Mouse (Mus musculus): Measurements from ENCODE around the gene Med28. TPM values are rescaled to one million over a fixed set of nuclear protein-coding genes. Genes with fewer than 3 reads are reported as not detected.
A peak's percentile ranks its signal among the peaks of the same experiment; 100 is the strongest.

Gene Med28
- total RNA-seq, 4 experiments from 2014 or later: 88.0 to 105 (median 102) TPM

DNA sequence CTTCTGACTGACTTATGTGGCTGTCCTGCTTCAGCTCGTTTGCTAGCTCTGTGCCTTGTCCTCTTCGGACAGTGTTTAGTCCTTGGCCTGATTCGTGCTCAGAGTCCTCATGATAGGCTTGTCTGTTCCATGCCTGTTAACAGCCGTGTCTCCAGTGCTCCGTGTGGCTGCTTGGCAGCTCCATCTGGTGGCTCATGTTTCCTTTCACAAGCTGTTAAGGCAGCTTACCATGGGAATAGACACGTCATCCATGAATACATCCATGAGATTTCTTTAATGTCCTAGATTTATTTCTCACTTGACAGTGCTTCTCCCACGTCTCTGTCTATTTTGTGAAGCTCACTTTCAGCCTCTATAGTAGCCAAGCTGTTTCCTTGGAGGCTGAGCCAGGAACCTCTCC lies 10.0 kb upstream of the Med28 start:
- DNase-seq (ENCODE audit: low spot score in 2 of 2): peak; percentile 30 to 31

DNA sequence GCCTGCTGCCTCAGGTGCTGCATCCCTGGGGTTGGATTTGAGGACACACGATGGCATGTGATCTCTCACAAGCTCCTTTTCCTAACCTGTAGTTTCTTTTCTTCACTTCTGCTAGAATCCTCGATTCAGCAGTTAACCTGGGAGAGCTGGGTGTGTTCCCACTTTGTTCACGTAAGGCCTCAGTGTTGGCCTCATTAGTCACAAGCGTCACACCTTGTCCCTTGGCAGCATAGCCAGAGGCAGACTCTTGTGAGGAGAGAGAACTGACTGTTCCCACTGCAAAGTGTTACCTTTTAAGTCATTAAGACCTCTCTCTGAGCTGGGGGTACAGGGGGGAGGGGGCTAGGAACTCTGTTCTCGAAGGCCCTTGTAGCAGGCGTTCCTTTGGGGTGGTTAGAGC lies 7.1 kb upstream of the Med28 start:
- DNase-seq (ENCODE audit: low spot score in 2 of 2): no peak

DNA sequence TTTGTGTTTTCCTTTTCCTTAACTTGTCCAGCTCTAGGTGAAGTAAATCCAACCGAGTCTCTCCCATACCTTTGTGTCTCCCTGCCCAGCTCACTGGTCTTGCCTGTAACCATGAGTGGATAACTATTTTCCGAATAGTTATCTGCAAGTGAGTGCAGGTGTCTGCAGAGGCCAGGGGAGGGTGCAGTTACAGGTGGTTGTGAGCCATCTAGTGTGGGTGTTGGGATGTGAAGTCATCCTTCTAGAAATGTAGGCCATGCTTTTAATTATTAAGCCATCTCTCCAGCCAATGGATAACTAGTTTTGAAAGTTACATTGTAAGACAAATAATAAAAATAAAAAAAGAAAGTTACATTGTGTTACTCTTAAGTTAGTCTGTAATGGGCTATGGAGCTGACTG lies 6.5 kb upstream of the Med28 start:
- no peak for DNase-seq (ENCODE audit: low spot score in 2 of 2)

DNA sequence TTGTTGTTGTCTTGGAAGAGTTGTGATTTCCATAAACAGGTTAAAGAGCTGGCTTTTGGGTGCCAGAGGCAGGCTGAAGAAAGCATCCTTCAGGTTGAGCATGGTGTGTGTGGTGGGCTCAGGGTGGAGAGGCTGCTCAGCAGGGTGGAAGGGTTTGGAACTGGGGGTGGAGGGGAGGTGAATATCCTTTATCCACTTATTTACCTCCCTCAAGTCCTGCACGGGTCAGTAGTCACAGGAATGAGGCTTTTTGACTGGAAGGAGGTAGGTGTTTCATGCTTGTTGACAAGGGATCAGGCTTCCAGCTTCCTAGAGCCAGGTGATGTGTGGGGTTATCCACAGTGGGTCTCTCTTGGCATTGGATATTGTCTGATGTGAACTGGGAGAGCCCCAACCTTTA lies 5.4 kb upstream of the Med28 start:
- no peak for DNase-seq (ENCODE audit: low spot score in 2 of 2)

DNA sequence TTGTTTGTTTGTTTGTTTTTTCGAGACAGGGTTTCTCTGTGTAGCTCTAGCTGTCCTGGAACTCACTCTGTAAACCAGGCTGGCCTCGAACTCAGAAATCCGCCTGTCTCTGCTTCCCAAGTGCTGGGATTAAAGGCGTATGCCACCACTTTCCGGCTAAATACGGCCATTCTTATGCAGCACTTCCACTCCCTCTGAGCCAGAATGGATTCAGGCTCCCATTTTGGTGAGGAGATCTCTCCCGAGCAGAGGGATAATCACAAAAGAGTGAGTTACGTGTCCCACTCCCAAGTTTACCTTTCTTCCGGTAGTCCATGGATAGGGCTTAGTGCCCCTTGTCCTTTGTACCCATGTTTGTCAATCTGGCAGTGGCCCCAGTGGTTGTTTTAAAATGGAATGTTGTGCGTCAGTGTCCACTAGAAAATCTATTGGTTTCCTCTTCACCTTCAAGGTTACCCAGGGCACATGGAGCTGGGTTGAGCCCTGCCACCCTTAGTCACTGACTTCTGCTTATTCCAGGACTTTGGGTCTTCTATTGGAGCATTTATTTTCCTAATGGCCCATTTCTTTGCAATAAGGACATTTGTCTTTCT lies 4.8 kb upstream of the Med28 start:
- no peak for DNase-seq (ENCODE audit: low spot score in 2 of 2)

DNA sequence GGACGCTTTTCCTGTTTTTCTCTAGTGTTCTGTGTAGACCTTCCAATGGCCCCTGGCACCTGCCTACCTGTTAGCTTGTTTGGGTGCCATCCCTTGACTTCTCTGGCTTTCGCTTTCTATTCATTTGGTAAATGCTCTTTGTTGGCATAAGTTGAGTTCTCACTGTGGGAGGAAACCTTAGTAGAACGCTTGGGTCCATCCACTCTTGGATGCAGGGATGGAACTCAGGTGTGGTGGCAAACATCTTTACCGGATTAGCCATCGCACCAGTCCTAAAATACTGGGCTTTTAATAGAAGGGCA lies 731 bp downstream of the Med28 start:
- DNase-seq (ENCODE audit: low spot score in 2 of 2): no peak

DNA sequence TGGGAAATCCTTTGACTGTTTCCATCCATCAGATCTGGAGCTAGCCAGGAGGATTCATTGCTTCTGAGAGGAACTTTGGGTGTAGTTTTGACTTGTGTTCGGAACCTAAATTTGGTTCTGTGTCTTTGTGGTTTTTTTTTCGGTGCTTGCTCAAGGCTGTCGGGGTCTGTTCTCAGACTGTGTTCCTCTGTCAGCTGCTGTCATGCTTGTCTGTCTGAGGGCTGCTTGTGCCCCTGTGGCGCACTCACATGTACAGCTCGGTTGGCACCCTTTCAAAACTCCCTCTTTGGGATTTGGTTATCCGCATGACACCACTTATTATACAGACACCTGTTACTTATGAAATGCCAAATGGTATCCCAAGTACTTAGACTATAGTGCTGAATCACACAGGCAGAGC lies 1.6 kb downstream of the Med28 start:
- no peak for DNase-seq (ENCODE audit: low spot score in 2 of 2)

DNA sequence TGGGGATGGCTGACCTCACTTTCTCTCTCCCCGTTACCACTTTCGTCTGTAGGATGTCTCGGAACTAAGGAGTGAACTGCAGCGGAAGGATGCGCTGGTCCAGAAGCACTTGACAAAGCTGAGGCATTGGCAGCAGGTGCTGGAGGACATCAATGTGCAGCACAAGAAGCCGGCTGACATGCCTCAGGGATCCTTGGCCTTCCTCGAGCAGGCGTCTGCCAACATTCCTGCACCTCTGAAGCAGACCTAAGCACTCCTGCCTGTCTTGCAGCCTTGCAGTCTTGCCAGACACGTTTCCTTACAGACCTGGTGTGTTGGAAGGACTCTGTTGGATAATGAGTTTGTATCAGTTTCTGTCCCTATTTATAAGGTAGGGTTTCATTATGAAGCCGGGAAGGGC lies 5.1 kb downstream of the Med28 start:
- DNase-seq (ENCODE audit: low spot score in 2 of 2): no peak

DNA sequence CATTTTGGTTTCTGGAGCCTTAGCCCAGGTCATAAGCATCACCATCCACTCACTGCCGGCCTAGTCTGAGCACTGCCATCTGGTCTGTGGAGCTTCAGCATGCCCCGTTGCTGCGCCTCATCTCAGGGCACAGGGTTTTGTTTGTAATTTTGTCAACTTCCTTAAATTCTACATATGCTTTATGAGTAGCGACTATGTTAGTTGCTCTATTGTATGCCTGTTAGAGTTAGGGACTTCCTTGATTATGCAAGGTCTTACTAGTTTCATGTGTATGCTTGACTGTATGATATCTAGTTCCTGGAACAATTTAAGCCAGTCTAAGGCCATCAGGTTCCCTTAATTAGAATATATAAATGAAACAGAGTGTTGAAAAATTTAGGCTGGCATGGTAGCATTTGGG lies 6.3 kb downstream of the Med28 start:
- no peak for DNase-seq (ENCODE audit: low spot score in 2 of 2)

DNA sequence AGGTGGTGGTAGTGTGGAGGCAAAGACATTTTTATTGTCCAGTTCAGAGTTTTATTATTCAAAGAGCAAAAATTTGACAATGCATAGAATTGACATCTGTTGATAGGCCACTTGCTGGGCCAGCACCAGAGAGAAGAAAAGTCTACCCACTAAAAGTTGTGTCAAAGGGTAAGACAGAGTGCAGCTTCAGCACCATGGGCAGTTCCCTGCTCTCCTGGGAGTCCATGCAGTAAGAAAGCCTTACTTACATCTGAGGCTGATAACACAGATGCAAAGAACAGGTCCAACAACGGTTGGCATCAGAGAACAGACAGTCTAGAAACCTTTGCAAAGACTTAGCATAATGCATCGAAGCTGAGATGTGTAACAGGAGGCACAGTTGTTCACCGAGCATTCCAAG lies 9.7 kb downstream of the Med28 start:
- DNase-seq (ENCODE audit: low spot score in 2 of 2): no peak

DNA sequence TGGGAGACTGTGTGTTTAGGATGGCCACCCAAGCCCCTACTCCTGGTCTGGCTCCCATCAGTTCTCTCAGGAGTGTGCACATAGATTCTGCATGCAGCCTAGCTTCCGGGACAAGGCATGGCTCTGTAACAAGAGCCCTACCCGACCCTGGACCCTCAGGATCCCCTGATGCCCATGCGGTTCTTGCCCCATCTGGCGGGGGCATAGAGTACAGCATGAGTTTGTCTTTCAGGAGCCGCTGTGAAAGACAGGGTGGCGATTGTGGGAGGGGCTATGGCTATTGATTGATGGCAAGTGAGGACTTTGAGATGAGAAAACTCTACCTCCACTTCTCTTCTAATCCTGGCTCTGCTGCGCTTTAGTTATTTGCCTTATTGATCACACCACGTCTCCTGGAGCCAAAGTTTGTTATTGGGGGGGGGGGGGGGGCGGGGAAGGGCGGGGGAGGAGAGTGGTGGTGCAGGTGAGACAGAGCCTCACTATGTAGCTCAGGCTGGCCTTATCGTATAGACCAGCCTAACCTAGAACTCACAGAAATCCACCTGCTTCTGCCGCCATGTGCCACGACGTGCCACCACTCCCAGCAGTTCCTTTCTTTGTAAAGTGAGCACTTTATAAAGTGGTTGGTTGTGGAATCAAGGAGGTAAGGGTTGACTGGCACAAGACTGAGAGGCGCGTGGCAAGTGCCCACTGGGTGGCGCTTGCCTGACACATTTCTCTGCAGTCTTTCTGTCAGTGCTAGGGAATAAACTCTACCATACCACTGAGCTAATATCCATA lies 14.5 kb downstream of the Med28 start:
- DNase-seq (ENCODE audit: low spot score in 2 of 2): peak; percentile 60 to 76

DNA sequence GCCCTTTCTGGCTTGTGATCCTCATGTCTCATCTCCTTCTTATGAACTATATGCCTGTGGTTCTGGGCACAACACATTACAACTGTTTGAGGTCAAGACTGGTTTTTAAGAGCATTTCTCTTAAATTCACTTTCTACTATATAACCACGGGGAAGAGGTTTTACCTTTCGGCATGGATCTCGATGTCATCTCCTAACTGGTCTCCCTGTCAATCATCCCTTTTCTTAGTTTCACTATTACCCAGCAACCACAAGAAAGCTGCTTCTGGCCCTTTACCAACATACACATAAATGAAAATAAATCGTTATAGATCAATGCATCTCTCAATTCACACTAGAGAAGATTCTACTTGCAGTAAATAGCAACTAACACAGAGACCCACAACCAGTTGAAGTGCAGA lies 15.1 kb downstream of the Med28 start:
- no peak for DNase-seq (ENCODE audit: low spot score in 2 of 2)

DNA sequence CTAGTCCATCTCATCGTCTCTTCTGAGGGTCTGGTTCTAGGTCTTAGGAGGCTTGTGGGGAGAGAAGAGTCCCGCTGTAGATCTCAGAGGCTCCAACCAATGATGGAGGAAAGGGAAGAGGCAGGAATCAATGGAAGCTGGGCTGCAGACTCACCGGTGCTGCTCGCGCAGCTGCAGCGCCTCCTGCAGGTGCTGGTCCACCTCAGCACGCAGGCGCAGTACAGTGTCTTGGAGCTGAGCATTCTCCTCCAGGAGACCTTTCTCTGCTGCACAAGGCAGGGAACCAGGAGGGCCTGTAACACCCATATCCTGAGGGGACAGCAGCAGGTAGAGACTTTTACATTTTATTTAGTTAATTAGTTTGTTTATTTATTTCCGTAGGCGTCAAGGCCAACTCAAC lies 19.5 kb downstream of the Med28 start:
- no peak for DNase-seq (ENCODE audit: low spot score in 2 of 2)

DNA sequence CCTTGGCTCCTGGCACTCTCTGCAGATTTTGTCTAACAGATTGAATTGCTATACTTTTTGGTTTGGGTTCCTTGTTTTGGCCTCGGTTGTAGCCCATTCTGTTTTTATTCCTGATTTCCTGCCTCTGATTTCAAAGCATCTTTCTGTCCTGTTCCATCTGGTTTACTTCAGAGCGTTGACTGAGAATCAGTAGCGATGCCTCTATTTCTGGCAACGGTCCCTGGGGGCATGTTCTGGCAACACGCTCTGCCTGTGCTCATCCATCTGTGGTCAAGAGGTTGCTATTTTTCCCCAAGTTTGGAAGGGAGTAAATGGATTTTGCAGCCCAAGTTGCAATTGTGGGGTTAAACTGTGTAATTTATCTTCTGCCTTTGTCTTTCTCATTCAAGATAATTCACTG lies 23.3 kb downstream of the Med28 start:
- no peak for DNase-seq (ENCODE audit: low spot score in 2 of 2)

DNA sequence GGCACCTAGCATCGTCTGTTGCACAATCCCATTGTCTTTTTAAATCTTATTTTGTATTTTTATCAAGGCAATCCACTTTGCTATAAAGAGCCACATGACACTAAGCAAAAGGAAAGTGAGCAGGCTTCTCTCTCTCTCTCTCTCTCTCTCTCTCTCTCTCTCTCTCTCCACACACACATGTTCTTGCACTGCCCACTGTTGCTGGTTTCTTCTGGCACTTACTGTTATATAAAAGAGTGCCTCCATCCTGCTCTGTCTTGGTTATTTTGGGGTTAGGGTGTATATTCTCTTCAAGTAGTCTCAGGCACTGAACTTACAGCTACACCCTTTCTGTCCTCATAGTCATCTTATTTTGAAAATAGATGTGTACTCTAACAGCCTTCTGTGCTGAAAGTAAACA lies 29.6 kb downstream of the Med28 start:
- no peak for DNase-seq (ENCODE audit: low spot score in 2 of 2)

DNA sequence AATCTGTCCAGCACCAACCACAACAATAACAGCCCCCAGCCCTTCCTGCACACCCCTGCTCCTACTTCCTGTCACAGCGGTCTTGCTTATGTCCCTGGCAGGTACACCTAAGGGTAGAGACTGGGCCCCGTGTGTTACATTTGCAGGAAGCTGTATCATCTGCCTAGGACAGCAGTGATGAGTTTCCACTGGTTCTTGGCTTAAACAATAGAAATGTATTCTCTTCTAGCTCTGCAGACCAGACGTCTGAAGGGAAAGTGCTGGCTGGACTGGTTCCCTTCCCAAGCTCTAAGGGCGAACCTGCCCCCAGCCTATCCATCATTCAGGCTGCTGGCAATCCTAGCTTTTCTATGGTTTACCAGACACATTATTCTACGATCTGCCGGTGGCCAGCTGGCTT lies 44.0 kb downstream of the Med28 start:
- peak in 1 of 2 experiments; percentile 7 for DNase-seq (ENCODE audit: low spot score in 2 of 2)

DNA sequence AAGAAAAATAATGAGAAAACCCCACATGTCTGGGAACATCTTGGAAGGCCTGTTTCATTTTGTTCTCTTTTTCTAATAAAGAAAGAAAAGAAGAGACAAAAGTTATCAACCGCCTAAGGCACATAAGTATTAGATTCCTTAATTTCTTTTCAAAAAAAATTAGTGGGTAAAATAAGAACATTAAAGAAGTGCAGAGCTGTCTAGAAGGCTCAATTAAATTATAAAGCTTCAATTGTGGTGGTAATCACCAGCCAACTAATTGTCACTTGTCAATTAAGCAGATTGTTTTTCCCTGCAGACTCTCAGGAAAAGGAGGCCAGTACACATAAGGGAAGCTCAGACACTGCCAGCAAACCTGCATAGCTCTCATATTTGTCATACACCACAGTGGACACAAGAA lies 45.8 kb downstream of the Med28 start:
- DNase-seq (ENCODE audit: low spot score in 2 of 2): no peak

DNA sequence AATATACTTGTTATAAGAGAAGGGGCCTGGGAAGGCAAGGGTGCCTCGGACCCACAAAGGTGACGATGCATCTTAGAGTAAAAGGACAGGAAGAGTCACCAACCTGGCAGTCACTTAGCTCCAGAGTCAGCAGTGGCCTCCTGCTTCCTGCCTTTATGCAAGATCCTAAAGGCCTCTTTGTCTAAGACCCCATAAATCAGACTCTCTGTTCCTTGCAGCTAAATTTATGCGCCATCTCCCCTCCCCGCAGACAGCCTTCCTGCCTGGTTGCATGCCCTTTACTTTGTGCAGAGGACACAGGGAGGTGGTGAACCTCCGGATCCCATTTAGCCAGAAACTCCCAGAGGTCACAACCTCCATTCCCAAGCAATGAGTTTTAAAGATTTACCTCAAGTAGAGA lies 52.8 kb downstream of the Med28 start:
- no peak for DNase-seq (ENCODE audit: low spot score in 2 of 2)

DNA sequence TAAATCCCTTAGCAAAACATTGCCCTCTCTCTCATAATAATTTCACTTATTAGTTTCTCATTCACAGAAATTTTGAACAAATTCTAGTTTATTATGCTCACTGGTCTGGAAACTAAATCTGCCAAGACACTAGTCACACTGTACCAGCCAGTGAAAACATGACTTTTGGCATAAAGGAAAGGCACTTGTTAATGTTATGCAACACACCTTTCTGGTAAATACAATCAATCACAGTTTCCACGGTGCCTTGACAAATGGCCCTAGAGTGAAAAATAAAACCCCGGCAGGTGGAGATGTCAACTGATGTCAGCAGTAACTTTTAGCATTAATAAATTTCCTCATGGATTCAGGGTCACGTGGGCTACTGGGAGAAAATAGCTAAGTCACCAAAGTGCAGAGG lies 56.7 kb downstream of the Med28 start:
- DNase-seq (ENCODE audit: low spot score in 2 of 2): no peak

DNA sequence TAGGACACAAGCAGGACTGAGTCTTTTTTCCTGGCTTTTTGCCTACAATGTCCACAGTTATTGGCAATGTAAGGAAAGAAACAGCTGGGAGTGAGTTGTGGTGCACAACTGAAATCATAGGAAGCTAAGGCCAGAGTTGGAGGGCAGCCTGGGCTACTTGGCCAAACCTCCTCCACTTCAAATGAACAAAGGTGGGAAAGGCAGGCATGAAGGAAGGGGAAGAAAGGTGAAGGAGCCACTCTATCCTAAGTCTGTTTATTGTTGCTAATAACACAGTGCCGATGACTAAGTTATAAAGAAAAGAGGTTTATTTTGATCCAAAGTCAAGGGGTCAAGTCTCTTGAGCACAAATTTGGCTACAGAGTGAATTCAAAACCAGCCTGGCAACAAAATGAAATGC lies 57.3 kb downstream of the Med28 start:
- no peak for DNase-seq (ENCODE audit: low spot score in 2 of 2)
